Mouse (Mus musculus) right cerebral cortex, postnatal 4 days (tissue): ENCODE measurements around the gene Glo1.

Experiments
- DNase-seq: peaks from one replicate; pipeline ENCODE4 v3.0.0-alpha.2; 2022

The Glo1 gene

DNA sequence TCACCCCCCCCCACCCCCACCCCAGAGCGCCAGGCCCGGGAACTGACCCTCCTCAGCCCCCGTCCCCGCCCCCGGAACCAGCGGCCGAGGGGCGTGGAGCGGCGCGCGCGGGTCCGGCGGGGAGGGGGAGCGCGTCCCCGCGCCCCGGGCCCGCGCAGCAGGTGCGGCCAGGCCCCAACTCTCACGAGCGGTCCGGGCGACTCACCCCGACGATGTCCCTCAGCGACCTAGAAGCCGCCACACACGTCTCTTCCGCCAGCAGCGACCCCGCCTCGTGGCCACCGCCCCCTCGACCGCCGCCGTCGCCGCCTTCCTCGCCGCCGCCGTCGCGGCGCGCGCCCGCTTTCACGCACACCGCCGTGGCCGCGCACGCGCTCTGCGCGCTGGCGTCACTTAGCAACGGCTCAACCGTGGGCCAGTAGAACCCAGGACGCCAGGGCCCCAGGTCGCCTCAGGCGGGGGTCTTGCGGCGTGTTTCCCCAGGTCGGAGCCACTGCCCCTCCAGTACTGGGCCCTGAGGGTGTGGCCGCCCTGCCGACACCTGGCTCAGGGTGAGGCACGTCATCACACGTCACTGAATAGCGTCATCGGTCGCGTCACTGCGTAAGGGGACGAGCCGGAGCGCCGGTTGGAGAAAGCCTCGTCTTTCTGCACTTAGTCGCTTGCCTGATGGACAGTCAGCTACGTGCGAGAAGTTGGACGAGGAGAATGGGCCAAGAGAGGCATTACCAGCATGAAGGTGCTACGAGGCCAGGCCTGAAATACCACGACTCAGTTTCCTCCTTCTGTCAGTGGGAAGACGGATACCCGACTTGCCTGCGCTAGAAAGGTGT lies 50.5 kb downstream of the Glo1 start, which contains the start of gene Btbd9:
TSS of gene Btbd9 (minus strand) at position 548 of the 833 bp plus-strand sequence.
- peak; percentile 94 for DNase-seq

DNA sequence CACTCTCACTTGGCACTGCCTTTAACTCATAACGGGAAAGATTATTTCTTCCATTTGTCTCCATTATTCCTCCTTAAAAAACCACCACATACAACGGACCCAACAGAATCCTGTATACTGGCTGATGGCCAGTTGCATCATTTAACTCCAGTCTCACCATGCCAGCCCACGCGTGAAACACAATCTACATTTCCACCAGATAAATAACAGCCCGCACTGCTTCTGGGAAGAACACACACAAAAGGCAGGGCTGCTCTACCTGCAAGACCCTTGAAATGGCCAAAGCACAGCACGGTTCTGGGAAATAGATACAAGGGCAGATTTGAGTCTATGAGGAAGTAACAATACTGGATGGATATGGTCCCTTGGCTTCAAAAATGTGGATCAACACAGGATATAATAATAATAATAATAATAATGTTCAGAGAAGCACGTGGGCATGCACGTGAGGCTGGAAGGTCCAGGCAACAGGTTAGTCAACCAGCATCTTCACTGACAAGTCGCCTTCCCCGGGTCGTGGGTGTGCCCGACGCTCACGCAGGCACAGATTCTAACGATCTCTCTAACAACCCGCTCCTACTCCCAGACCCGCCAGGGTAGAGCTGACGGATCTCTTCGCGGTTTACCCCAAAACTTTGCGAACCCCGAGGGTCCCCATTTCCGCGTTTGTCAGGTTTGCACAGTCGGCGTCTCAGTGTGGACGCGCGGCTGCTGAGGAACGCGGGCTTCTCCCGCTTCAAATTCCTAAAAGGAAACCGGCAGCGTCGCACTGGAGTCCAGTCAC lies 51.4 kb downstream of the Glo1 start:
- no peak for DNase-seq

DNA sequence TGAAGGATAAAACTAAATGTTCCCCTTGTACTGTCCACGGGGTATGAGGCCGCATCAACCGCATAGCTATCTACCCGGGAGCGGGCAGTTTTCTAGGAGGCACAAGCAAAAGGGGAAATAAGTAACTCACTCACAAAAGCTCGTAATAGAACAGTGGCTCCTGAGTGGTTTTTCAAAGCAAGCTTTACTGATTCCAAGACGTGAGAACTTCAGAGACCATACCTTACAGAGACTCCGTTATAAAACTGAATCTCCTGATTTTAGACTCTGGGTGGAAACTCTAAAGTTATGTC lies 51.9 kb downstream of the Glo1 start:
- no peak for DNase-seq

DNA sequence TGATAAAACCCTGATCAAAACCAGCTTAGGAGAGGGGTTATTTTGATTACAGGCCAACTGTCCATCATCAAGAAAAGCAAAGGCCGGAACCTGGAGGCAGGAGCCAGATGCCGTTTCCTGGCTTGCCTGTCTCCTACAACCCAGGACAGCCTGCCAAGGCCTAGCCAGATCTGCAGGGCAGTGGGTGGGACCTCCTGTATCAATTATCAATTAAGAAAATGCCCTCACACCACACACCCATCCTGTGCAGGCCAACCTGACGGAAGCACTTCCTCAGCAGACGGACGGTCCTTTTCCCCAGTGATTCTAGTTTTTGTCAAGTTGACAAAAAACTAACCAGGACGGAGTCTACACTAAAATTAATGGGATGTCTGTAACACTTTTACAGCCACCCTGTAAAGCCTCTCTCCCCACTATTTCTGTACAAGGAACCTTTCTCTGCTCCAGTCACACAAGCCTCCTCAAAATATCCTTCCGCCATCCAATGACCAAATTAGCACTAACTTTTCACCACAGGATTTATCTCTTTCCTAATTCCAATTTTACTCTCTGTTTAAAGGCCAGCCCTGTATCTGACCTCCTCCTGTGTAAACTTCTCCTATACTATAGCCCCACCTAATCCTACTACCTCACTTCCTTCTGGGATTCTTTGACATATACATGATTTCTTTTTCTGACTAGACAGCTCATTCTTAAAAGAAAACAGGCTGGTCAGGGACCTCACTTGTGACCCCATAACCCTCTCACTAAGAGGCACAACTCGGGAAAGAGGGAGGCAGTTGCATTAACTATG lies 52.5 kb downstream of the Glo1 start:
- no peak for DNase-seq

DNA sequence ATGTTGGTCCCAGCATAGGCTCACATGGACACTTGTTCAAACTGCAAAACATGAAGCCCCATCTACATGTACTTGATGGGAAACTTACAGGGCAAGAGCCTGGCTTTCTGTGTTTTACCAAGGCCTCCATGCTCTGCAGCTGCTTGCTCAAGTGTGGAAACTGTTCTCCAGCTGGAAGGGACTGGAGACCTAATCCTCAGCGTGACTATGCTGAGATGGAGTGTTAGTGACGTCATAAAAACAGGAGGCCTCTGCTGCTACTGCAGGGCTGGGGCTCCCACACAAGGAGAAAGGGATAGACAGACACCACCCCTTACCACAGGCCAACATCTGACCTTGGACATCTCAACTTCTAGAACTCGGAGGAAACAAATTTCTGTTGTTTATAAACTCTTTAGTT lies 55.7 kb downstream of the Glo1 start:
- DNase-seq: no peak

DNA sequence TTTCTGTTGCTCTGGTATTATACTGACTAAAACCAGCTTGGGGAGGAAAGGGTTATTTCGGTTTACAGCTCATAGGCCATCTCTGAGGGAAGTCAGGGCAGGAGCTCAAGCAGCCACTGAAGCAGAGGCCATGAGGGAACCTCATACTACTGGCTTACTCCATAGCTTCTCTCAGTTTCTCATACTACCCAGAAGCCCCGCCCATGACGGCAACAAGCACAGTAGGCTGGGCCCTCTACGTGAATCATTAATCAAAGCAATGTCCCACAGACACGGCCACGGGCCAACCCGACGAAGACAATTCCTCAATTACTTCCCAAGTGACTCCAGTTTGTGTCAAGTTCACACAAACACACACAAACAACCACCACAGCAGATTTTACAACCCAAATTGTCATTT lies 56.5 kb downstream of the Glo1 start:
- DNase-seq: no peak

DNA sequence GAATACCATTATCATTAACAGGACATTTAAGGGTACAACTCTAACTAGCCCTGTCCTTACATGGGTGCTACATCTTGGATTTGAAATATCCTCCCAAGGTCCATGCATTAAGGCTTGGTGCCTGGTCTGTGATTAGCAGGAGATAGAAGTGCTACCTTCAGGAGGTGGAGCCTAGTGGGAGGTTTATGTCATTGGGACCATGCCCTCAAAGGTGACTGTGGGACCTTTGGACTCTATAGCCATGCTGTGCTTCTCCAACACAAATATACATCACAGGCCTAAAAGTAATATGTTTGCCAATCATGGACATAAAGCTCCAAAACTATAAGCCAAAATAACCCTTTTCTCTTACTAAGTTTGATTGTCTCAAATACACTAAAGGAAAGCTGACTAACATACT lies 58.2 kb downstream of the Glo1 start:
- no peak for DNase-seq

DNA sequence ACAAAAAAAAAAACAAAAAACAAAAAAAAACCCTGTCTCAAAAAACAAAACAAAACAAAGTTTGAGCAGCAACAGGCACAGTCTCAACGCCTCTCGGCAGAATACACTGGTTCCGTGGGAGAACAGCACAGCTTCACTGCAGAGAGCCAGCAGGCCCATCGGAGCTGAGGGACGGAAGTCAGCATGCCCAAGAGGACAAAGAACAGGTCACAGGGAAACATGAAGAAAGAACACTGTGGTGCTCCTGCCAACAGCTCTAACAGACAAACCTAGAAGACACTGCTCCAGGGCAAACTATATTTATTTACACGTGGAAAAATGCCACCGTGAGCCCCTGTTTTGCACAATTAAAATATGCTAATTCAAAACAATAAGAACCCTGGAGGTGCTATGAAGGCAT lies 61.7 kb downstream of the Glo1 start:
- DNase-seq: no peak

DNA sequence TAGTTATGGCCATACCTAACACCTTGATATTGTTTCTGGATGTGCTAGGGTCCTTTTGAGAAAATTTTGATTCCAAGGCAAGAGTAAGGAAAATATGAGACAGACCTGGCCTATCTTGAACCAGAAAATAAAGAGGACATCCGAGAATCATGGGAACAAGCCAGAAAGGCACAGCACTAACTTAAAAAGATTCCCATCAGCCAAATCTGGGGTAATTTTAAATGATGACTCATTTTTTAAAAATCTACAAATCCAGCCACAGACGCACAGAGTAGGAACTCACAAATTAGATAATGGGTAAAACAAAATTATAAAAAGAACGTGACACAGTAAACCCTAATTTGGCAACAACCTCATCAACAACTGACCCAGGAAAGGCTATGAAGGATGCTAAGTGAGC lies 62.3 kb downstream of the Glo1 start:
- DNase-seq: no peak

DNA sequence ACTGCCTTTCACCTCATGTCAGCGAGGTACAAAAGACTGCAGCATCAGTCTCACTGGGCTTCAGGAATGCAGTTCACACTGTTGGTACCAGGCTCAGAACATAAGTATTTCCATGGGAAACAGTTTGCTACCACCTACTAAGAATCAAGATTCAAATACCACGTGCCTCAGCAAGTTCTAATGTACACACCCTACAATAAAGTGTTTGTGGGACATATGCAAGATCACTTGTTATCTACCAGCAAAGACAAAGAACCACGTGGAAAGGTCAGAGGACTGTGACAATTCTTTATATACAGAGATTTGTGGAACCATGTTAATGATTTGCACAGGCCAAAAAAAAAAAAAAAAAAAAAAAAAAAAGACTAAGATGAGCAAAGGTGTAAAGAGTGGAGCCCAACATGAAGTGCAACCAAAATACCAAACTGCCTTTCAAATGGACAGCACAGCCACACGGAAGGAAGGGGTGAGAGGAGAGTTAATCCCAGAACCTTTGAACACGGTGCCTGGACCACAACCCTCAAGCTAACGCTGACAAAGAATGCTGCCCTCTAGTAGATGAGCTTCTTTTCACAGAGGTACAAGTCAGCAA lies 63.1 kb downstream of the Glo1 start:
- DNase-seq: no peak

DNA sequence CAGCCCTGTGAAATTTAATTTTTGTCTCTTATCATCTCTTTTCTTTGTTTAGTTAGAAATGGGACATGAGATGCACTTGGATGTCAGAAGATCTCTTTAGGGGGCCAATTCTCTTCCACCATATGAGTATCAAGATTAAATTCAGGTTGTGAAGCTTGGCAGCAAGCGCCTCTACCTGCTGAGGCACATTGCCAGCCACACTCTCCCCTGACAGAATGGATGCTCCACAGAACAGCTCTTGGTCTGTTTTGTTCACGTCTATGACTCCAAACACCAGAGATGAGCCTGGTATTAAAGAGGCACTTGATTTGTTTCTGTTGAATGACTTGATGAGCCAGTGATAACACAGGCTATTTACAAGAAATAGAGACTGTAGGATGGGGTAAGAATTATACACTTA lies 63.9 kb downstream of the Glo1 start:
- DNase-seq: no peak

DNA sequence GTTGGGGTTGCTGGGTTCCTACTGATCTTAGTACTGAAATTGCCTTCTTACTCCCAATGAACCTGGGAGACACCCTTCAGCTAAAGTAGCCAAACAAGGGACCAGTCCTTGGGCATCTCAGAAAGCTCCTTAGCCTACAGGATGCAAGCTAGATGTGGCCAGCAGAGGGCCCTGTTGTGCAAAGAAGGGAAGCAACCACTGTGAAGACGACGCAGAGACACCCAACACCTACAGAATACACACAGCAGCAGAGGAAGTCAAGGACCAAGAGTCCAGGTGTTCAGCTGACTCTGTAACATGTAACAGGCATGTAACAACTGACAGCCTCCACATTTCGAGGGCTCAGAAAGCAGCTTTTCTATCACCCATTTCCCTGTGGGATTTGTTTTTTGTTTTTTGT lies 67.1 kb downstream of the Glo1 start:
- DNase-seq: peak; percentile 64

DNA sequence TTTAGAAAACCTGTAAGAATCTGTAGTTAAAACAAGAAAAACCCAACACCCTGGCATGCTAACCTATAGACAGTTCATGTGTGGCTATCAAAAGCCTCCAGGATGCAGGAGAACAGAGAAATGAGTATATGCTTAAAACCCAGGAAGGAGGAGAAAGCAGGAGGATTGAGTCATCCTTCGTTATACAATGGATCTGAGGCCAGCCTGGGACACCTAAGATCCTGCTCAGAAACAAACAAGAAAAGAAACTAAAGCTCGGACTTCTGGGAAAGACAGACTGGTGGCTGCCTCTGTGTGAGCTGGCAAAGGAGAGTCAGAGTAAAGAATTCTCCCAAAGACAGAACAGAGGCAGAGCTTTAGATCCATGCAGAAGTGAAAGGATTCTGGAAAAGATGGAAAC lies 68.0 kb downstream of the Glo1 start:
- no peak for DNase-seq

DNA sequence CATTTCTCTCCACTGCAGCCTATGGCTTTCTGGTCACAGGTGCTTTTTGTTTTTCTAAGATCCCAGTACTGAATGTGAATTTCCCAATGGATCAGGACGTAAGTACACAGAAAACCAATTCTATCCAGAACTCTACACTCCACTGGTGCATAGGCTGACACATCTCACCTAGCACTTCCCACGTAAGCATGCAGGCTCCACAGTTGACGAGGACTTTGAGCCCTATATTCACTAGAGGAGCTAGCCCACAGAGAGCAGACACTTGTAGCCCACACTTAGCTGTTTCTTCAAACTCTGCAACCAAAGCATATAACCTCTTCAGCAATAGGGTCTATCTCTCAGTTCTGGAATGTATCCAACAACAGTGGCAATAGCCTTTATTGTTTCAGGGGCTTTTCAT lies 70.2 kb downstream of the Glo1 start:
- DNase-seq: no peak

DNA sequence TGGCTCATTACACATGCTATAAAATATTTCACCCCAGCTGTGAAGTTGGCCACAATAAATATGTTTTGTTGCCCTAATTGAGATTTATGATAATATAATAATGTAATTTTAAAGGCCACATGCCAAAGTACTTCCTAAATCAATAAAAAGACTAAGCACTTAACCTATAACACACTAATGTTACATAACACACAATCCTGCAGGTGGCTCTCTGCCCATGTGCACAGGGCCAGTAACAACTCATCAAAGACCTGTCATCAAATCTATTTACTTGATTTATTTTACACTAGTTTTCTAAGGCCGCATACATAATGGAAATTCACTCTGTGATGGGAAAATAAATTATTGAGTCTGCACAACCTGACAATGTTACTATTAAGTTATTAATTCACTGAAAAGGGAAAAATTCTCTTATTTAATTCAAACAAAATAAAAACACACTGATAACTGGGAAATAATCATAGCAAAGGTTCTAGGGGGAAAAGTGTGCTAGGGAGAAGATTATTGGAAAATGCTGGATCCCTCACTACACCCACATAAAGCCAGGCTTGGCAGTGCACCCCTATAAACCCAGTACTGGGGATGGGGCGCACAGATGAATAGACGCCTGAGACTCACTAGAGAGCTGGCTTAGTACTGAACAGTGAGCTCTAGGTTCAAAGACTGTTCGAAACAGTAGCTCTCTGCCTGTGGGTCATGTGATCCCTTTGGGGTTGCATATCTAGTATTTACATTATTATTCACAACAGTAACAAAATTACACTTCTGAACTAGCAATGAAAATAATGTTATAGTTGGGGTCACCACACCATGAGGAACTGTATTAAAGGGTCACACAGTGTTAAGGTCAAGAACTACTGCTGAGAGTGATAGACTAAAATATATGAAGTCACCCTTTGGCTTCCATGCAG lies 73.4 kb downstream of the Glo1 start:
- no peak for DNase-seq

DNA sequence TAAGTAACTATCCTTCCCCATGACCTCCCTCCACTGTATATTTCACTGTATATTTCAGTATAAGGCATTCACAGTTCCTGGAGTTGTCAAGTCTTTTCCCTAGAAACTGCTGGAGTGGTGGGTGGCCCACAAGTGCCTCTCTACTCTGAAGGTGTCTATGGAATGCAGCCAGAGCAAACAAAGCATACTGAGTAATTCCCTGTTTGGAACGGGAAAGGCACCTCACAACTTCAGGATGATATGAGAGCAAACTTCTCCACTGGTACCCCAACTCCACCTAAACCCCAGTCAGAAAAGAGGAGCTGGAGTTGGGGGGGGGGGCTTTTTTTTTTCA lies 75.9 kb downstream of the Glo1 start:
- no peak for DNase-seq

DNA sequence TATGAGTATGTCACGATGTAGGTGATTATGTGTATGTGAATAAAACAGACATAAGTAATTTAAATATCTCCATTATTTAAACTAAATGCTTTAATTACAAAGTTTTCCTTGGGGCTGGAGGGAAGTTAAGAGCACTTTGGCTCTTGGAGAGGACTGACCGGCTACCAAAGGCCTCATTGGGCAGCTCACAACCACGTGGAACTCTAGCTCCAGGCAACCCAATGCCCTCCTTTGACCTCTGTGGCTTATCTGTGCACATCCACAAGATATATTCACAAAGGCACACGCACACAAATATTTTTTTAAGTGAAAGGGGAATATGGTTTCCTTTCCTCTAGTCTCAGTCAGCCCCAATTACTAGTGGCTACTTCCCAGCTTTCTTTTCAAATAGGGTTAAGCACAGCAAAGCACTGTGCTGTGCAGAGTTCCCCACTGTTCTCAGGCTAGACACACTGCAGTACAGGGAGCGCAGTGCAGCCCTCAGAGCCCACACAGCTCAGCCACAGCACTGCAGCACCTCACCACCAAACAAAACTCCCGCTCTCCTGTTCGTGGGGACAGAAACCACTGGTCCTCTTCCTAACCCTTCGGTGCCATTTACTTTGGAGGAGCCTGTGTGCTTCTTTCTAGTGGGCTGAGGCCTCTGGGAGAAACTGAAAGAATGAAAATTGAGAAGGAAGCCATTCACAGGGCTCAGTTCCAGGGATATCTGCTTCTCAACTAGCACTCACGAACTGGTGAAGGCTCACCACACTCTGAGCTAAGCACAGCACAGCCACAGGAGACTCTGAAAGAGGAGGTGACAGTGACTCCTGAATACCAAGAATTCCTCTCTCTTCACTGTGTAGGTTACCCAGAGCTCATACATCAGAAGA lies 76.5 kb downstream of the Glo1 start:
- DNase-seq: no peak

DNA sequence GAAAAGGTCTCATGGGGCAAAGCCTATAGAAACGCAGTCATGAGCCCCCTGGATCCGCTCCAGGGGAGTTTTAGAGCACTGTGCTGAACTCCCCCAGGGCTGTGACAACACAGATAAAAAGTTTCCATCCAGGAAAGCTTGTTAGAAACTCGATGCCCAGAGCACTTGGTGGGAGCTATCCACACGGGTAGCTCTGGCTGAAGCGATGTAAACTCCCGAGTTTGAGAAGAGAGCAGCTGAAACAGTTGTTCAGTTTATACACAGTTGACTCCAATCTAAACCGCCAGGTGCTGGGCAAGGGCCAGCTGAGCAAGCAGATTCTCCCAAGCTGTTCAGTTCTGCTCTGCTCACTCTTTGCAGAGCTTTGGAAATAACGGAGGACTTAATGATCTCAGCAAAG lies 87.6 kb downstream of the Glo1 start:
- peak; percentile 41 for DNase-seq

DNA sequence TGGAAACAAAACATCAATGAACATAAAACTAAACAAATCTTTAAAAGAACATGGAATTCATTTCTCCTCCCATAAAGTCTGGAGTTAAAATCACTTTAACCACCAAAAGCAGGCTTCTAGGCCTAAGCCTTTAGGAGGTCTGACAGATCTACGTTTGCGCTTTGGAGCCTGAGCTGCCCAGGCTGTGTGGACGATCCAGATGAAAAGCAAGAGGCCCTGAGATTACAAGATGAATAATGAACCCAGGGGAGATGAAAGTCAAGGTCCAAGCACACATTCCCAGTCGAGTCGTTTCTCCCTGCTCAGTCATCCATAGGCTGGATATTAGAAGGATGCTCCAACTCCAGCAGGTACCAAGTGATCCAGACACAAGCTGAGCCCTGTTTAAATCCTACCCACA lies 90.0 kb downstream of the Glo1 start:
- no peak for DNase-seq
